Mouse (Mus musculus) heart, embryonic 12.5 days (tissue): ENCODE data around the gene Ttc36. TPM values are rescaled to one million over a fixed set of nuclear protein-coding genes. Genes with fewer than 3 reads are reported as not detected.
"Not testable (repeated sequence)": the region's sequence is repeated elsewhere in the genome, so short reads cannot be mapped to it uniquely, and the experiment has no call there.

Source experiments
- ATAC-seq: fragments of 200-750 bp; cut with Nextera tagmentation; 2 replicates; pipeline ENCODE4 v1.8.0; 2017; ENCODE audit warnings: moderate TSS enrichment, moderate library complexity; ENCODE audit not compliant: insufficient number of reproducible peaks, low FRiP score
- H3K27ac ChIP-seq: fragments of 300-500 bp; sonication (generic); 2 replicates; pipeline ENCODE4 v1.5.1; 2016; ENCODE audit warnings: mild to moderate bottlenecking, moderate library complexity; ENCODE audit not compliant: poor library complexity, severe bottlenecking
- H3K27me3 ChIP-seq: fragments of 300-500 bp; sonication (generic); replicated peaks from 2 replicates; pipeline ENCODE4 v1.6.1; 2016; ENCODE audit warnings: mild to moderate bottlenecking, moderate library complexity
- H3K36me3 ChIP-seq: fragments of 300-500 bp; sonication (generic); 2 replicates; pipeline ENCODE4 v1.6.1; 2016; ENCODE audit warnings: mild to moderate bottlenecking, moderate library complexity
- H3K4me1 ChIP-seq: fragments of 300-500 bp; sonication (generic); replicated peaks from 2 replicates; pipeline ENCODE4 v1.6.1; 2016; ENCODE audit warnings: mild to moderate bottlenecking
- H3K4me2 ChIP-seq: fragments of 300-500 bp; sonication (generic); 2 replicates; pipeline ENCODE4 v1.6.1; 2016; ENCODE audit warnings: mild to moderate bottlenecking, moderate library complexity
- H3K4me3 ChIP-seq: fragments of 300-500 bp; sonication (generic); 2 replicates; pipeline ENCODE4 v1.5.1; 2016; ENCODE audit warnings: mild to moderate bottlenecking
- H3K9ac ChIP-seq: fragments of 300-500 bp; sonication (generic); 2 replicates; pipeline ENCODE4 v1.6.1; 2016; ENCODE audit warnings: mild to moderate bottlenecking, moderate library complexity
- H3K9me3 ChIP-seq: fragments of 300-500 bp; sonication (generic); replicated peaks from 2 replicates; pipeline ENCODE4 v1.6.1; 2016; ENCODE audit warnings: mild to moderate bottlenecking, moderate library complexity
- WGBS: fragments of 180-500 bp; shearing (Covaris S2); methylation state at CpG from one replicate; pipeline ENCODE4 v1.1.7; 2016; 5-methylcytosine and 5-hydroxymethylcytosine counted together
- polyA plus RNA-seq: library from polyadenylated mRNA; unstranded; fragments of >200 nt; fragmentation: Nextera tagmentation; extraction: Ambion mirVana; gene quantifications from 2 replicates; pipeline ENCODE4 v1.2.1, GENCODE M21; 2016

Ttc36 gene
- polyA plus RNA-seq, 1 experiment from 2014 or later: not detected

- H3K4me3 ChIP-seq: no peak overlapping the region
- H3K27me3 ChIP-seq: no peaks in the 10 kb centered on the region
- ATAC-seq: peak; percentile 3; the same call in 1 of the 2 replicates
- peaks cover 13% of the 10 kb centered on the region for H3K36me3 ChIP-seq
- H3K9me3 ChIP-seq: no peaks in the 10 kb centered on the region
- no peak overlapping the region for H3K4me2 ChIP-seq
- WGBS: 15% methylated on average over 5 of the region's 5 CpGs
- H3K27ac ChIP-seq: peak overlapping the region; percentile 54; the same call in 1 of the 2 replicates
- 0 out of 2 replicates have a peak overlapping the region, but pooled peaks have one; percentile 35 for H3K9ac ChIP-seq
- peaks cover 11% of the 10 kb centered on the region for H3K4me1 ChIP-seq
Observed at GRCm38 (mm10) chr9:44772392-44772749, 30.5 kb downstream of the Ttc36 start.

GRCm38 (mm10) chr9:44771376-44771775, 31.5 kb downstream of the Ttc36 start:
- no peak for ATAC-seq
- no peaks in the 10 kb centered on the region for H3K9me3 ChIP-seq
- 86% methylated on average over 5 of the region's 5 CpGs for WGBS
- peaks cover 11% of the 10 kb centered on the region for H3K4me1 ChIP-seq
- no peak overlapping the region for H3K4me2 ChIP-seq
- H3K4me3 ChIP-seq: no peak overlapping the region
- H3K9ac ChIP-seq: no peak overlapping the region
- no peak overlapping the region for H3K27ac ChIP-seq
- H3K36me3 ChIP-seq: peaks cover 13% of the 10 kb centered on the region
- no peaks in the 10 kb centered on the region for H3K27me3 ChIP-seq

GRCm38 (mm10) chr9:44768029-44768394, 34.9 kb downstream of the Ttc36 start:
- H3K9ac ChIP-seq, ATAC-seq, H3K27me3 ChIP-seq, H3K36me3 ChIP-seq, H3K9me3 ChIP-seq: not testable (repeated sequence)
- H3K4me2 ChIP-seq: peak overlapping the region; percentile 80
- WGBS: 38% methylated on average over 8 of the region's 9 CpGs
- 0 out of 2 replicates have a peak overlapping the region, but pooled peaks have one; percentile 21 for H3K27ac ChIP-seq
- H3K4me1 ChIP-seq: peaks cover 20% of the 10 kb centered on the region
- peak overlapping the region; percentile 85 for H3K4me3 ChIP-seq

GRCm38 (mm10) chr9:44767101-44768028, 35.5 kb downstream of the Ttc36 start, which contains the start of the genes Arcn1 and Ift46:
Gene Arcn1 (minus strand): TSS chr9:44767845.
Gene Ift46 (plus strand): TSS chr9:44767908.
- peak within 1 kb of the TSS; percentile 98 for H3K9ac ChIP-seq
- no peaks in the 10 kb centered on the region for H3K36me3 ChIP-seq
- H3K27me3 ChIP-seq: no peaks in the 10 kb centered on the region
- H3K4me1 ChIP-seq: peaks cover 21% of the 10 kb centered on the region
- peak within 1 kb of the TSS; percentile 85 for H3K4me3 ChIP-seq
- no peaks in the 10 kb centered on the region for H3K9me3 ChIP-seq
- ATAC-seq: peak; percentile 89
- 0% methylated on average over 77 of the region's 82 CpGs for WGBS
- peak within 1 kb of the TSS; percentile 96 for H3K27ac ChIP-seq
- H3K4me2 ChIP-seq: peak within 1 kb of the TSS; percentile 80

GRCm38 (mm10) chr9:44760873-44761272, 42.0 kb downstream of the Ttc36 start:
- peaks cover 30% of the 10 kb centered on the region for H3K36me3 ChIP-seq
- no peaks in the 10 kb centered on the region for H3K9me3 ChIP-seq
- H3K4me3 ChIP-seq: no peak overlapping the region
- H3K27me3 ChIP-seq: no peaks in the 10 kb centered on the region
- no peak overlapping the region for H3K4me2 ChIP-seq
- peaks cover 29% of the 10 kb centered on the region for H3K4me1 ChIP-seq
- H3K27ac ChIP-seq: no peak overlapping the region
- ATAC-seq: no peak
- WGBS: 59% methylated on average over 2 of the region's 2 CpGs
- H3K9ac ChIP-seq: no peak overlapping the region

Other genes starting within 250 kb of the Ttc36 start
- not detected in 2 replicates for gene Cxcr5, start 241.2 kb downstream of the Ttc36 start, polyA plus RNA-seq
- gene Ddx6, start 198.2 kb downstream of the Ttc36 start, polyA plus RNA-seq: 12.4 and 13.5 TPM in 2 replicates
- gene Treh, start 129.8 kb downstream of the Ttc36 start, polyA plus RNA-seq: not detected in 2 replicates
- 34.8 and 36.9 TPM in 2 replicates for gene Phldb1, start 67.9 kb downstream of the Ttc36 start, polyA plus RNA-seq
- 151 and 160 TPM in 2 replicates for gene Arcn1, start 35.2 kb downstream of the Ttc36 start, polyA plus RNA-seq
- gene Ift46, start 35.2 kb downstream of the Ttc36 start, polyA plus RNA-seq: 63.1 and 71.9 TPM in 2 replicates
- 2.2 and 2.4 TPM in 2 replicates for gene Tmem25, start 3.8 kb downstream of the Ttc36 start, polyA plus RNA-seq
- 11.9 and 12.0 TPM in 2 replicates for gene Kmt2a, start 78.2 kb upstream of the Ttc36 start, polyA plus RNA-seq
- 924 and 963 TPM in 2 replicates for gene Atp5l, start 117.7 kb upstream of the Ttc36 start, polyA plus RNA-seq
- gene Ube4a, start 162.5 kb upstream of the Ttc36 start, polyA plus RNA-seq: 18.9 and 21.6 TPM in 2 replicates
- gene Cd3g, start 177.4 kb upstream of the Ttc36 start, polyA plus RNA-seq: 0.35 TPM in 1 of 2 replicates, not detected in the other
- gene Cd3d, start 178.7 kb upstream of the Ttc36 start, polyA plus RNA-seq: not detected in 2 replicates
- gene Cd3e, start 206.6 kb upstream of the Ttc36 start, polyA plus RNA-seq: not detected in 2 replicates
- 0.92 and 0.96 TPM in 2 replicates for gene Mpzl2, start 236.7 kb upstream of the Ttc36 start, polyA plus RNA-seq